Mouse (Mus musculus): Measurements from ENCODE around the gene Ncoa1.
"Not testable (repeated sequence)": the region's sequence is repeated elsewhere in the genome, so short reads cannot be mapped to it uniquely, and the experiment has no call there.

DNA sequence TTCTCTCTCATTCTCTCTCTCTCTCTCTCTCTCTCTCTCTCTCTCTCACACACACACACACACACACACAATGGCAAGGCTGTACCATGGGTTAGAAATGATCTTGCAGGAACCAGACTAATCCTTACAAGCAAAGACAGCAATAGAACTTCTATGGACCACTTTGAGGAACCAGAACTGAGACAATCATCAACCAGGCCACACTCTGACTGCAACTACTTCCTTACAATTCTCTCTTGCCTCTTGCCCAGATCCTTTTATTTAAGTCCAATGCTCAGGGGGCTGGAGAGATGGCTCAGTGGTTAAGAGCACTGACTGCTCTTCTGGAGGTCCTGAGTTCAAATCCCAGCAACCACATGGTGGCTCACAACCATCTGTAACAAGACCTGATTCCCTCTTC lies 26.5 kb downstream of the Ncoa1 start:
- not testable (repeated sequence) for TF ChIP-seq CTCF (IDR thresholded peaks at IDR 0.05; ENCODE audit: low read depth, low read length); POLR2A (IDR thresholded peaks at IDR 0.05; ENCODE audit: extremely low read depth, insufficient read depth, low read length)

Data from liver, adult 2 months (tissue).